Mouse (Mus musculus) cerebellum, postnatal 36 days (tissue): Measurements from ENCODE around the gene Gm35134.
"Not testable (repeated sequence)": the region's sequence is repeated elsewhere in the genome, so short reads cannot be mapped to it uniquely, and the experiment has no call there.

ENCODE experiments used
- DNase-seq, 2 experiments: peaks; one replicate each; pipeline ENCODE4 v3.0.0; 2021 to 2022; ENCODE audit warnings: mixed read lengths in 2 of 2

Gm35134 gene

DNA sequence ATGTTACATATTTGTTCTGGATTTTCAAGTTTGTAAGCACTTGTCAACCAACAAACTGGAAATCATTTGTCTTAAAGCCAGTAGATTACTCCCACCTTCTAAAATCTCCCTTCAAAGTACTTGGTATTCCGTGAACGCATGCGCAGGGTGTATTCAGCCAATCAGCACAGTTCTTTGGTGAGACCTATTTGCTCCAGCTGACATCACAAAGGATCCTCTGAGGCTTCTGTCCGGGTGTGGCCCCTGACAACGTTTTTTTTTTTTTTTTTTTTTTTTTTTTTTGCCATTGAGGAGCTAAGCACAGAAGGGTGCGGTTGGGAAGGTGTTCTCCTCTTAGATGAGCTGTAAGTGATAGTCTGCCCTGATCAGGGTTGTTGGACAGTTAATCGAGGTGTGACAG, at the start of gene Gm35134:
Gene Gm35134 (plus strand): TSS at position 301 of the 400 bp plus-strand sequence.
- not testable (repeated sequence) for DNase-seq
